Mouse (Mus musculus): ENCODE measurements around the gene Zfhx3. TPM values are rescaled to one million over a fixed set of nuclear protein-coding genes. Genes with fewer than 3 reads are reported as not detected.

The Zfhx3 gene
- polyA plus RNA-seq, 1 experiment from 2014 or later: 15.7 TPM

DNA sequence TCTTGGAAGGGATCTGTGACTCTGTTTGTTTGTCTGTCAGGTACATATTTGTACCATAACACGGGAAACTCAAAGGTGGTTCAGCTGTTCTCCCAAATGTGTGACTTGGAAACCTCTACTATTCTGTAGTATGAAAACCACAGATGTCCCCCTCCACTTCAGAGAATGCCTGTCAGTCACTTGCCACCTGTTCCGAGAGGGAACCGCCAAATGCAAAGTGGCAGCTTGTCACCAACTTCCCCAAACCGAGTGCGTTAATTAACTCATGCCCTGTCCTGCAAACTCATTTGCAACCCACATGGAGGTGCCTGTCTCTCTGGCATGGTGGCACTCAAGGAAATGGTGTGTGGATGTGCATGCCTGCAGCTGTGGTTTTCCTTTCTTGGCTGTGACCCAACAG, 343.7 kb downstream of the Zfhx3 start:
- no peak for ATAC-seq (replicated peaks; ENCODE audit: low FRiP score, low TSS enrichment, low read depth)
- H3K36me3 ChIP-seq (ENCODE audit: control insufficient read depth, insufficient read depth, low read length): no peaks in the 10 kb centered on the region

DNA sequence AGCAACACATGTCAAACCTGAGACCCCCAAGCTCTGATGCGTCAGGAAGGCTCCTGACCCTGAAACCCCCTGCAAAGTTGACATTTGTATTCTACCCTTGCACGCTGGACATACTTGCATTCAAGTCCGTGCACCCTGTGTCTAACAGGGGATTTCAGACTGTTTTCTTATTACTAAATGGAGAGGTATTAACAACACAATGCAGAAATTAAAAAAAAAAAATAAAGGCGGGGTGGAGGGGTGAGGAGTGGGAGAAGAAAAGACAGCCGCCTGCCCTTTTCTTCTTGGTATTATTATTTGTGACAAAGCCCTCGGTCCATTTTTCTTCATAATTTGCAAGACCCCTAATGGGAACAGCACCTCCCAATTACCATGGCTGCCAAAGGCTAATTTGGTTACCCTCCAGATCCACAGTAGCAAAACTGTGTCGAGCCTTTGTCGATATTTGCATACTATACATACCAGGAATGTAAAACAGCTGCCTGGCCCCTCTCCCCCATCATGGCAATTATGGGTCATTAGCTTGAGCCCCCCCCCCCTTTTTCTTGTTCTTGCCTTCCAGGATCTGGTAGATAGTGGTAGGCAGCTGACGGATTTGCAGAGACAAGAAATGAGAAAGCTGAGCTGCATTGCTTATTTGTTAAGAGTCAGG, 358.6 kb downstream of the Zfhx3 start:
- peak; percentile 46 for DNase-seq (ENCODE audit: low spot score)

More for the DNA sequence above, 343.7 kb downstream of the Zfhx3 start:
- Histone ChIP-seq H3K4me3 (ENCODE audit: low read depth, low read length) (no peak overlapping the region), H3K9ac (ENCODE audit: low read length) (no peak overlapping the region), H3K9me3 (ENCODE audit: control insufficient read depth, low read length) (no peaks in the 10 kb centered on the region), H3K4me2 (ENCODE audit: low read length) (no peak overlapping the region), H3K27ac (ENCODE audit: low read depth) (no peak overlapping the region), H3K27me3 (replicated peaks; ENCODE audit: control insufficient read depth, insufficient read depth, low read length) (no peaks in the 10 kb centered on the region), H3K4me1 (replicated peaks; ENCODE audit: control insufficient read depth, insufficient read depth, low read length) (0 out of 2 replicates have a peak, but pooled peaks cover 6% of the 10 kb centered on the region)
- WGBS: 79% methylated on average over 5 of the region's 5 CpGs
- DNase-seq (ENCODE audit: low spot score): no peak

GRCm38 (mm10) chr8:108301654-108302053, 359.2 kb downstream of the Zfhx3 start:
- Histone ChIP-seq H3K9me3 (ENCODE audit: control insufficient read depth, low read length) (no peaks in the 10 kb centered on the region), H3K4me3 (ENCODE audit: low read depth, low read length) (no peak overlapping the region), H3K27ac (ENCODE audit: low read depth) (no peak overlapping the region), H3K36me3 (ENCODE audit: control insufficient read depth, insufficient read depth, low read length) (no peaks in the 10 kb centered on the region), H3K4me1 (replicated peaks; ENCODE audit: control insufficient read depth, insufficient read depth, low read length) (no peaks in the 10 kb centered on the region), H3K9ac (ENCODE audit: low read length) (no peak overlapping the region), H3K4me2 (ENCODE audit: low read length) (no peak overlapping the region), H3K27me3 (replicated peaks; ENCODE audit: control insufficient read depth, insufficient read depth, low read length) (no peaks in the 10 kb centered on the region)
- ATAC-seq (replicated peaks; ENCODE audit: low FRiP score, low TSS enrichment, low read depth) (no peak), DNase-seq (ENCODE audit: low spot score) (peak; percentile 37)
- 91% methylated on average over 12 of the region's 12 CpGs for WGBS

More for the DNA sequence above, 358.6 kb downstream of the Zfhx3 start:
- no peaks in the 10 kb centered on the region for H3K27me3 ChIP-seq (replicated peaks; ENCODE audit: control insufficient read depth, insufficient read depth, low read length)
- H3K27ac ChIP-seq (ENCODE audit: low read depth): no peak overlapping the region
- ATAC-seq (replicated peaks; ENCODE audit: low FRiP score, low TSS enrichment, low read depth): no peak
- H3K4me3 ChIP-seq (ENCODE audit: low read depth, low read length): no peak overlapping the region
- no peak overlapping the region for H3K9ac ChIP-seq (ENCODE audit: low read length)
- H3K4me1 ChIP-seq (replicated peaks; ENCODE audit: control insufficient read depth, insufficient read depth, low read length): no peaks in the 10 kb centered on the region
- no peaks in the 10 kb centered on the region for H3K9me3 ChIP-seq (ENCODE audit: control insufficient read depth, low read length)
- no peak overlapping the region for H3K4me2 ChIP-seq (ENCODE audit: low read length)
- 79% methylated on average over 9 of the region's 9 CpGs for WGBS
- H3K36me3 ChIP-seq (ENCODE audit: control insufficient read depth, insufficient read depth, low read length): no peaks in the 10 kb centered on the region

DNA sequence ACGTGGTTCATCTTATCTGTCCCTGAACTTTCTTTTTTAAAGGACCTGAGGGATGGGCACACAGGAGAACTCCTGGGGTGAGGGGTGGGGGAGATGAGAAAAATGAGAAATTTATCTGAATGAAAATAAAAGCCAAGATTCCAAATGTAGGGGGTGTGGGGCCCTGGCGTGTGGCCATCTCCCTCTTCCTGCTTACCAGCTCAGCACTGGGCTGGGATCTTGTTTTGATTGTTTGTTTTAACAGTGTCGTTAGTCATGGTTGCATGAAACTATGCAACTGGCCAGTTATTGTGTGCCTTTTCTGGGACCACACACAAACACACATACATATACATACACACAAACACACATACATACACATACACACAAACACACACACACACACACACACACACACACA, 362.9 kb downstream of the Zfhx3 start:
- Histone ChIP-seq H3K9me3 (ENCODE audit: control insufficient read depth, low read length) (no peaks in the 10 kb centered on the region), H3K4me1 (replicated peaks; ENCODE audit: control insufficient read depth, insufficient read depth, low read length) (0 out of 2 replicates have a peak, but pooled peaks cover 4% of the 10 kb centered on the region), H3K27me3 (replicated peaks; ENCODE audit: control insufficient read depth, insufficient read depth, low read length) (no peaks in the 10 kb centered on the region), H3K9ac (ENCODE audit: low read length) (no peak overlapping the region), H3K4me3 (ENCODE audit: low read depth, low read length) (no peak overlapping the region), H3K4me2 (ENCODE audit: low read length) (no peak overlapping the region), H3K27ac (ENCODE audit: low read depth) (no peak overlapping the region), H3K36me3 (ENCODE audit: control insufficient read depth, insufficient read depth, low read length) (no peaks in the 10 kb centered on the region)
- WGBS: 63% methylated on average over 3 of the region's 3 CpGs
- DNase-seq (ENCODE audit: low spot score): peak; percentile 32
- ATAC-seq (replicated peaks; ENCODE audit: low FRiP score, low TSS enrichment, low read depth): no peak

- DNase-seq (ENCODE audit: low spot score): peak; percentile 53
- no peak for ATAC-seq (replicated peaks; ENCODE audit: low FRiP score, low TSS enrichment, low read depth)
These were observed 367.2 kb downstream of the Zfhx3 start for GRCm38 (mm10) chr8:108309525-108310246.

GRCm38 (mm10) chr8:108315046-108315445, 372.6 kb downstream of the Zfhx3 start:
- H3K27ac ChIP-seq (ENCODE audit: low read depth): no peak overlapping the region
- 0 out of 2 replicates have a peak, but pooled peaks cover 3% of the 10 kb centered on the region for H3K4me1 ChIP-seq (replicated peaks; ENCODE audit: control insufficient read depth, insufficient read depth, low read length)
- H3K9me3 ChIP-seq (ENCODE audit: control insufficient read depth, low read length): no peaks in the 10 kb centered on the region
- H3K27me3 ChIP-seq (replicated peaks; ENCODE audit: control insufficient read depth, insufficient read depth, low read length): no peaks in the 10 kb centered on the region
- no peak overlapping the region for H3K4me2 ChIP-seq (ENCODE audit: low read length)
- no peaks in the 10 kb centered on the region for H3K36me3 ChIP-seq (ENCODE audit: control insufficient read depth, insufficient read depth, low read length)
- H3K4me3 ChIP-seq (ENCODE audit: low read depth, low read length): no peak overlapping the region
- no peak overlapping the region for H3K9ac ChIP-seq (ENCODE audit: low read length)
- no peak for ATAC-seq (replicated peaks; ENCODE audit: low FRiP score, low TSS enrichment, low read depth)
- DNase-seq (ENCODE audit: low spot score): no peak
- 60% methylated on average over 8 of the region's 8 CpGs for WGBS

More at GRCm38 (mm10) chr8:108309525-108310246, 367.2 kb downstream of the Zfhx3 start:
- no peaks in the 10 kb centered on the region for H3K36me3 ChIP-seq (ENCODE audit: control insufficient read depth, insufficient read depth, low read length)
- no peak overlapping the region for H3K4me3 ChIP-seq (ENCODE audit: low read depth, low read length)
- no peak overlapping the region for H3K27ac ChIP-seq (ENCODE audit: low read depth)
- H3K4me2 ChIP-seq (ENCODE audit: low read length): peak overlapping the region; percentile 11; the same call in 1 of the 2 replicates
- 38% methylated on average over 14 of the region's 14 CpGs for WGBS
- no peaks in the 10 kb centered on the region for H3K9me3 ChIP-seq (ENCODE audit: control insufficient read depth, low read length)
- H3K4me1 ChIP-seq (replicated peaks; ENCODE audit: control insufficient read depth, insufficient read depth, low read length): 0 out of 2 replicates have a peak, but pooled peaks cover 4% of the 10 kb centered on the region
- H3K9ac ChIP-seq (ENCODE audit: low read length): no peak overlapping the region
- no peaks in the 10 kb centered on the region for H3K27me3 ChIP-seq (replicated peaks; ENCODE audit: control insufficient read depth, insufficient read depth, low read length)

DNA sequence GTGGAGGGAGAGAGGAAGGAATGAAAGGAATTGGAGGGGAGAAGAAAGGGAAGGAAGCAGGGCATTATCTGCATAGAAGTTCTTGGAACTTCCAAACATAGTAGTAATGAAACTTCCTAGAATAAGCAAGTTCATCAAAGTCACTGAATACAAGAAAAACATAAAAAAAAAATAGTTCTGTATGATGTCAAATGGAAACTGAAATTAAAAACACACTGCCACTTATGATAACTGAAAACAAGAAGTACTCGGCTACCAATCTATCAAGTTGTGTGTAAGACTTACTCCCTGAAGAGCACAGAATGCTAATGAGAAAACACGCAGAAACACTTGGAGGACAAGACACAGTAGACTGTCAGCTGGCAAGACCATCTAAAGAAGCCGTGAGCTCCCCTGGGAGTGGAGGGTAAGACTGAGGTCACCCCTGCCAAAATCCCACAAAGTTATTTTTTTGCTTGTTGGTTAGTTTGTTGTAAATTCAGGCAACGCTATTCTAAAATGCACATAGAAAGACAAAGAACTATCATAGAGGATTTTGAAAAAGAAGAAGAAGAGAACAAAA, 375.2 kb downstream of the Zfhx3 start:
- Histone ChIP-seq H3K4me3 (ENCODE audit: low read depth, low read length) (no peak overlapping the region), H3K27me3 (replicated peaks; ENCODE audit: control insufficient read depth, insufficient read depth, low read length) (no peaks in the 10 kb centered on the region), H3K9ac (ENCODE audit: low read length) (no peak overlapping the region), H3K4me2 (ENCODE audit: low read length) (no peak overlapping the region), H3K36me3 (ENCODE audit: control insufficient read depth, insufficient read depth, low read length) (no peaks in the 10 kb centered on the region), H3K4me1 (replicated peaks; ENCODE audit: control insufficient read depth, insufficient read depth, low read length) (no peaks in the 10 kb centered on the region), H3K9me3 (ENCODE audit: control insufficient read depth, low read length) (peaks cover 2% of the 10 kb centered on the region; the same call in 1 of the 2 replicates), H3K27ac (ENCODE audit: low read depth) (no peak overlapping the region)
- DNase-seq (ENCODE audit: low spot score) (no peak), ATAC-seq (replicated peaks; ENCODE audit: low FRiP score, low TSS enrichment, low read depth) (no peak)
- WGBS: 85% methylated on average over 4 of the region's 4 CpGs

GRCm38 (mm10) chr8:108327711-108328110, 385.3 kb downstream of the Zfhx3 start:
- Histone ChIP-seq H3K9ac (ENCODE audit: low read length) (no peak overlapping the region), H3K9me3 (ENCODE audit: control insufficient read depth, low read length) (no peaks in the 10 kb centered on the region), H3K27me3 (replicated peaks; ENCODE audit: control insufficient read depth, insufficient read depth, low read length) (no peaks in the 10 kb centered on the region), H3K27ac (ENCODE audit: low read depth) (no peak overlapping the region), H3K4me3 (ENCODE audit: low read depth, low read length) (no peak overlapping the region), H3K36me3 (ENCODE audit: control insufficient read depth, insufficient read depth, low read length) (no peaks in the 10 kb centered on the region), H3K4me1 (replicated peaks; ENCODE audit: control insufficient read depth, insufficient read depth, low read length) (no peaks in the 10 kb centered on the region), H3K4me2 (ENCODE audit: low read length) (no peak overlapping the region)
- ATAC-seq (replicated peaks; ENCODE audit: low FRiP score, low TSS enrichment, low read depth) (no peak), DNase-seq (ENCODE audit: low spot score) (no peak)
- WGBS: 83% methylated on average over 2 of the region's 2 CpGs
